9 mouse cellular contexts compared by ENCODE assay signal in genomic region chr3:121762056-121762852, GRCm38 (mm10). TPM values are rescaled to one million over a fixed set of nuclear protein-coding genes. Genes with fewer than 3 reads are reported as not detected.
DNase-seq lines count a peak whose midpoint lies in the region; ATAC-seq and TF ChIP-seq lines count a peak whose summit lies in the region.
"Had no signal": no experiment of that assay in that cellular context is flagged by ENCODE, and none has a peak within 500 bp of the region (broad histone marks: within the 10 kb centered on the region; RNA-seq: fewer than 3 reads in every experiment).

No protein-coding gene starts in this region.

- no peaks in the 10 kb centered on the region for H3K4me1 ChIP-seq in limb, embryonic 14.5 days (ENCODE audit: control insufficient read depth, insufficient read depth, low read length)
- H3K4me1 ChIP-seq in small intestine, adult 2 months (ENCODE audit: control insufficient read depth, insufficient read depth, insufficient read length, low read length), result no peaks in the 10 kb centered on the region
- H3K4me1 ChIP-seq: liver, embryonic 13.5 days had no signal

- H3K4me3 ChIP-seq in limb, embryonic 14.5 days (replicated peaks; ENCODE audit: low read length), result no peak overlapping the region
- no peak overlapping the region for H3K4me3 ChIP-seq in small intestine, adult 2 months (ENCODE audit: low read depth, low read length)
- H3K4me3 ChIP-seq: liver, embryonic 13.5 days had no signal

- no peak overlapping the region for H3K27ac ChIP-seq in limb, embryonic 14.5 days (replicated peaks; ENCODE audit: low read depth, low read length)
- no peak overlapping the region for H3K27ac ChIP-seq in small intestine, adult 2 months (ENCODE audit: insufficient read depth, low read depth, low read length)
- H3K27ac ChIP-seq: liver, embryonic 13.5 days had no signal

- WGBS in limb, embryonic 14.5 days, result 58% methylated on average over 4 of the region's 4 CpGs
- 57% methylated on average over 4 of the region's 4 CpGs for WGBS in small intestine, adult 2 months

- no peak for ATAC-seq in limb, embryonic 14.5 days (ENCODE audit: low FRiP score, low read depth)

- peaks cover 69% of the 10 kb centered on the region for H3K36me3 ChIP-seq in limb, embryonic 14.5 days (ENCODE audit: control insufficient read depth, insufficient read depth, low read length)
- H3K36me3 ChIP-seq in small intestine, adult 2 months (ENCODE audit: control insufficient read depth, insufficient read depth, low read length), result peaks cover 52% of the 10 kb centered on the region

- no peak overlapping the region for H3K4me2 ChIP-seq in limb, embryonic 14.5 days (replicated peaks; ENCODE audit: low read depth, low read length, severe bottlenecking)
- H3K4me2 ChIP-seq: liver, embryonic 13.5 days had no signal

- no peaks in the 10 kb centered on the region for H3K27me3 ChIP-seq in limb, embryonic 14.5 days (ENCODE audit: control insufficient read depth, insufficient read depth, low read length)
- H3K27me3 ChIP-seq in small intestine, adult 2 months (ENCODE audit: control insufficient read depth, insufficient read depth, low read length), result no peaks in the 10 kb centered on the region
- H3K27me3 ChIP-seq: liver, embryonic 13.5 days had no signal

- TF ChIP-seq CTCF in brain, embryonic 14.5 days (IDR thresholded peaks at IDR 0.05; ENCODE audit: borderline replicate concordance, extremely low read depth, insufficient read depth, insufficient read length), result peak; percentile 51; the same call in 1 of the 2 replicates
- TF ChIP-seq CTCF in small intestine, adult 2 months (IDR thresholded peaks at IDR 0.05; ENCODE audit: extremely low read depth, insufficient read length, insufficient replicate concordance, low read depth, low read length), result peak; percentile 28; the same call in 1 of the 2 replicates

- H3K9ac ChIP-seq in limb, embryonic 14.5 days (ENCODE audit: low read depth, low read length, severe bottlenecking), result no peak overlapping the region
- H3K9ac ChIP-seq: liver, embryonic 13.5 days had no signal

- H3K9me3 ChIP-seq in limb, embryonic 14.5 days (ENCODE audit: control insufficient read depth, low read length), result no peaks in the 10 kb centered on the region
- H3K9me3 ChIP-seq: liver, embryonic 13.5 days had no signal

- no peak for TF ChIP-seq POLR2A in brain, embryonic 14.5 days (IDR thresholded peaks at IDR 0.05; ENCODE audit: borderline replicate concordance, extremely low read depth, insufficient read depth, insufficient read length, poor library complexity, severe bottlenecking)
- no peak for TF ChIP-seq POLR2A in limb, embryonic 14.5 days (IDR thresholded peaks at IDR 0.05; ENCODE audit: borderline replicate concordance, extremely low read depth, insufficient read depth, insufficient read length)
- TF ChIP-seq POLR2A in small intestine, adult 2 months (IDR thresholded peaks at IDR 0.05; ENCODE audit: low read depth, low read length), result no peak

- DNase-seq in gastrocnemius, adult 18-20 months (ENCODE audit: low spot score), result peak; percentile 15
- DNase-seq in gastrocnemius, postnatal 25 days, result no peak
- DNase-seq in B cell, adult 2 months, result peak; percentile 12 to 20
- DNase-seq in brain, embryonic 14.5 days (ENCODE audit: low read depth), result peak; percentile 57
- DNase-seq in limb, embryonic 14.5 days (ENCODE audit: low spot score), result peak; percentile 58
- no peak for DNase-seq in urinary bladder, postnatal 36 days (ENCODE audit: low spot score in 2 of 2)
- DNase-seq in urinary bladder, postnatal 10 days (ENCODE audit: low spot score), result no peak
- DNase-seq: liver, embryonic 13.5 days had no signal

RNA-seq across cellular contexts. Expression of gene F3, which starts 38.9 kb away (rescaled TPM):
- total RNA-seq in gastrocnemius, adult 18-20 months (2021), result 1 to 10 TPM; 3.3 to 7.9 TPM
- 1 to 10 TPM; 4.3 to 6.1 TPM for total RNA-seq in gastrocnemius, postnatal 25 days (2021)
- 6.5 and 7.5 TPM in 2 replicates for polyA plus RNA-seq in brain, embryonic 14.5 days (2012; rRNA removed)
- polyA plus RNA-seq in limb, embryonic 14.5 days (2012; rRNA removed), result 8.2 and 8.3 TPM in 2 replicates
- 14.0 and 16.5 TPM in 2 replicates for polyA plus RNA-seq in limb, embryonic 14.5 days (2014; fragmentation: Nextera tagmentation; extraction: Ambion mirVana)
- 6.2 and 8.6 TPM in 2 replicates for polyA plus RNA-seq in small intestine, adult 2 months (2012; rRNA removed)

RNA-seq across cellular contexts. Expression of gene Abcd3, which starts 52.8 kb away (rescaled TPM):
- total RNA-seq in gastrocnemius, adult 18-20 months (2021), result 10 to 100 TPM; 36.0 to 41.7 TPM
- 10 to 100 TPM; 40.1 to 42.3 TPM for total RNA-seq in gastrocnemius, postnatal 25 days (2021)
- 13.3 and 30.5 TPM in 2 replicates for polyA plus RNA-seq in brain, embryonic 14.5 days (2012; rRNA removed)
- polyA plus RNA-seq in limb, embryonic 14.5 days (2012; rRNA removed), result 20.2 and 24.6 TPM in 2 replicates
- polyA plus RNA-seq in limb, embryonic 14.5 days (2014; fragmentation: Nextera tagmentation; extraction: Ambion mirVana), result 55.3 and 58.2 TPM in 2 replicates
- polyA plus RNA-seq in small intestine, adult 2 months (2012; rRNA removed), result 5.8 and 13.0 TPM in 2 replicates

Comparison
In these comparisons a context has a peak if more than half of its experiments do, and no peak if none do; other contexts are left out.
1. DNase-seq: peak in gastrocnemius, adult 18-20 months (single experiment), B cell, adult 2 months (2 of 2), brain, embryonic 14.5 days (single experiment) and limb, embryonic 14.5 days (single experiment); none in gastrocnemius, postnatal 25 days (single experiment), urinary bladder, postnatal 36 days (0 of 2) and urinary bladder, postnatal 10 days (single experiment).